Mouse (Mus musculus) hindbrain, embryonic 12.5 days (tissue): Measurements from ENCODE around the gene Adsl. TPM values are rescaled to one million over a fixed set of nuclear protein-coding genes. Genes with fewer than 3 reads are reported as not detected.

Source experiments
- ATAC-seq: fragments of 200-750 bp; cut with Nextera tagmentation; 2 replicates; pipeline ENCODE4 v1.8.0; 2017; ENCODE audit warnings: moderate TSS enrichment; ENCODE audit not compliant: low FRiP score
- H3K27ac ChIP-seq: fragments of 300-500 bp; sonication (generic); 2 replicates; pipeline ENCODE4 v1.5.1; 2016; ENCODE audit warnings: mild to moderate bottlenecking
- H3K27me3 ChIP-seq: fragments of 300-500 bp; sonication (generic); 2 replicates; pipeline ENCODE4 v1.6.1; 2016; ENCODE audit warnings: mild to moderate bottlenecking
- H3K36me3 ChIP-seq: fragments of 300-500 bp; sonication (generic); 2 replicates; pipeline ENCODE4 v1.6.1; 2016; ENCODE audit warnings: mild to moderate bottlenecking
- H3K4me1 ChIP-seq: fragments of 300-500 bp; sonication (generic); 2 replicates; pipeline ENCODE4 v1.6.1; 2016
- H3K4me2 ChIP-seq: fragments of 300-500 bp; sonication (generic); replicated peaks from 2 replicates; pipeline ENCODE4 v1.6.1; 2016; ENCODE audit warnings: mild to moderate bottlenecking
- H3K4me3 ChIP-seq: fragments of 300-500 bp; sonication (generic); 2 replicates; pipeline ENCODE4 v1.5.1; 2016; ENCODE audit warnings: mild to moderate bottlenecking
- H3K9ac ChIP-seq: fragments of 300-500 bp; sonication (generic); 2 replicates; pipeline ENCODE4 v1.6.1; 2016; ENCODE audit warnings: mild to moderate bottlenecking, moderate library complexity
- H3K9me3 ChIP-seq: fragments of 300-500 bp; sonication (generic); replicated peaks from 2 replicates; pipeline ENCODE4 v1.6.1; 2016; ENCODE audit warnings: mild to moderate bottlenecking
- WGBS: fragments of 180-500 bp; shearing (Covaris S2); methylation state at CpG from one replicate; pipeline ENCODE4 v1.1.7; 2016; 5-methylcytosine and 5-hydroxymethylcytosine counted together
- polyA plus RNA-seq: library from polyadenylated mRNA; unstranded; fragments of >200 nt; fragmentation: Nextera tagmentation; extraction: Ambion mirVana; gene quantifications from 2 replicates; pipeline ENCODE4 v1.2.1, GENCODE M21; 2016

The Adsl gene
- polyA plus RNA-seq, 1 experiment from 2014 or later: 114 TPM

DNA sequence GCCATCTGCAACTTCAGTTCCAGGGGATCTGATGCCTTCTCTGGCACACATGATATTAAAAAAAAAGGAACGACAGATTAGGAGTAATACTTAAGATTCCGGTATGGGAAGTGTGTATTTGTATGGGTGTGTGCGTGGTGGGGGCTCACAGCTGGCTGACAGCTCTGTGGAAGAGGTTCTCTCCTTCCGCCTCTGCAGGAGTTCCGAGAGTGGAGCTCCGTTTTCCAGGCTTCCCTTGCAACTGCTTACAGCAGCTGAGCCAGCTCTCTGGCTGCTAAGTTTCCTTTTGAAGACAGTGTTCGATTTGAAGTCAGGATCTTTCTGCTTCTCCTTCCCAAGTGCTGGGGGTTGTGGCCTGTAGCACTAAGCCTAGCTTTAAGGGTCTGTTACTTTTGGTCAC is 1.8 kb downstream of the Adsl start:
- 92% methylated on average over 7 of the region's 7 CpGs for WGBS
- H3K36me3 ChIP-seq: peaks cover 28% of the 10 kb centered on the region
- no peak overlapping the region for H3K27ac ChIP-seq
- H3K9me3 ChIP-seq: no peaks in the 10 kb centered on the region
- H3K27me3 ChIP-seq: no peaks in the 10 kb centered on the region
- no peak overlapping the region for H3K4me3 ChIP-seq
- peak overlapping the region; percentile 4; the same call in 1 of the 2 replicates for H3K9ac ChIP-seq
- ATAC-seq: no peak
- H3K4me2 ChIP-seq: no peak overlapping the region
- H3K4me1 ChIP-seq: peaks cover 14% of the 10 kb centered on the region

DNA sequence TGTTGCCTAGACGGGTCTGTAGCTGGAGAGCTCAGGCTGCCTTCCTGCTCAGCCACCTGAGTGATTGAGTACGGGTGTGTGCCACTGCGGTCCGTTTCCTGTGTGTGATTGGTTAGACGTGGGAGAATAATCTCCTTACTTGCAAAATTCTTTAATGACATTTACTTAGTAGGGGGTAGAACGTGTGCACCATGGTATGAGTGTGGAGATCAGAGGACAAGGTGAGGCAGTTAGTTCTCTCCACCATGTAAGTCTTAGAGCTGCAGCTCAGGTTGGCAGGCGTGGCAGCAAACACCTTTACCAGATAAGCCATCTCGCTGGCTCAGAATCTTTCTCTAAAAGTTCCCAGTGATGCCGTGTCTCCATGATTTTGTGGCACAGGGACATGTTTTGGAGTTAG is 5.7 kb downstream of the Adsl start:
- Histone ChIP-seq H3K9me3 (no peaks in the 10 kb centered on the region), H3K36me3 (peaks cover 61% of the 10 kb centered on the region), H3K4me1 (peaks cover 12% of the 10 kb centered on the region), H3K4me3 (no peak overlapping the region), H3K27me3 (no peaks in the 10 kb centered on the region), H3K9ac (no peak overlapping the region), H3K4me2 (no peak overlapping the region), H3K27ac (no peak overlapping the region)
- ATAC-seq: no peak
- WGBS: 97% methylated on average over 9 of the region's 9 CpGs

DNA sequence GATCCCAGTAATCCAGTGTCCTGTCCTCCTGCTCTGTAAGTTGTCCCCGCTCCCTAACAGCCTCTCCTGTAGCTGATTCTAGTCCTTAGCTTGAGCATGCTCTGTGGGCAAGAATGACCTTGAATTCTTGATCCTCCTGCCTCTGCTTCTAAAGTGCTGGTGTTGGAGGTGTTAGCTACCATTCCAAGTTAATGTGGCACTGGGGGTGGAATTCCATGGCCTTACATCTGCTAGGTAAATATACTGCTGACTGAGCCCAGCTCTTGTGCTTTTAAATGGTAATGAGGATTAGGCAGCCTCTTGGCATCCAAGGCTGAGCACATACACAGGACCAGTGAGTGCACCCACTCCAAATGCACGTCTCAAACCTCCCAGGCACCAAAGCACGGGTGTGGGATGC is 6.6 kb downstream of the Adsl start:
- 74% methylated on average over 3 of the region's 3 CpGs for WGBS
- H3K4me3 ChIP-seq: no peak overlapping the region
- no peak overlapping the region for H3K9ac ChIP-seq
- H3K27me3 ChIP-seq: no peaks in the 10 kb centered on the region
- no peaks in the 10 kb centered on the region for H3K9me3 ChIP-seq
- no peak overlapping the region for H3K4me2 ChIP-seq
- no peak overlapping the region for H3K27ac ChIP-seq
- peaks cover 3% of the 10 kb centered on the region for H3K4me1 ChIP-seq
- no peak for ATAC-seq
- H3K36me3 ChIP-seq: peaks cover 70% of the 10 kb centered on the region

DNA sequence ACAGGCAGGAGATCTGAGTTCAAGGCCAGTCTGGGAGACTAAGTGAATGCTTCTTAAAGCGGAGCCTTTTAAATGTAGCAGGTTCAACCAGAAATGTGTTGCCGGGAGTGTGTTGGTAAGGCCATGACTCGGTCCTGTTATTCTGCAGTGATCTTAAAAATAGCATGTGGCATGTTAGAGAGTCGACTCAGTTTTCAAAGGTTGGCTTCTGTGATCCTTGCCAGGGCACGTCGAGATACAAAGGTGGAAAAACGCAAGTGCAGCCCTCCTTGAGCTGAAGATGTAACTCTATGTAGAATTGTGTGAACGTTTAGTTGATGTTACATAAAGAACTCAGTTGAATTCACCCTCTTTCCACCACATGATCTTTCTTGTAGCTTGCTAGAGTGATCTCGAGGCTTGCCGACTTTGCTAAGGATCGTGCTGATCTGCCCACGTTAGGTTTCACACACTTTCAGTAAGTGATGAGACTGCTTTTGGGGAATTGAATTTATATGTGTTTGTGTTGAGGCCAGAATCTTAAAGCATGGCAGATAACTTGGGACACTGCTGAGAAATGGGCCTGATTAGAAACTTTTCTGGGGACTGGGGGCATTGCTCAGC is 7.6 kb downstream of the Adsl start:
- Histone ChIP-seq H3K9me3 (no peaks in the 10 kb centered on the region), H3K36me3 (peaks cover 80% of the 10 kb centered on the region), H3K27me3 (no peaks in the 10 kb centered on the region), H3K4me3 (no peak overlapping the region), H3K27ac (no peak overlapping the region), H3K4me1 (no peaks in the 10 kb centered on the region), H3K9ac (no peak overlapping the region), H3K4me2 (no peak overlapping the region)
- ATAC-seq: no peak
- 97% methylated on average over 12 of the region's 12 CpGs for WGBS

DNA sequence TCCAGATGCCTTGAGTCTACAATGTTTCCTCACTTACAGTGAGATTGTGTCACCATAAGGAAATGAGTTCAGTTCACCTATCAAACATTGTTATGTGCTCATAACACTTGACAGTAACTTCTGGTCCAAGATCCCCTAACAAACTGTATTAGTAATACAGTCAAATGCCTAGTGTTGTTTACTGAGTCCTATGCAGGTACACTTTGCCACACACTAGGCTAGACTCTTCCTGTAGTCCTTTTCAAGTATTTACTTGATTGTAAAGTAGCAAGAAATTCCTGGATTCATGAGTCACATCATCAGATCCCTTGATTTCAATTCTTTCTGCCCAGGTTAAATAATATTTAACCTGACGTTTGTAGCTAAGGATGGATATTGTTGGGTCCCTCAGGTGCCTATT is 21.1 kb downstream of the Adsl start:
- H3K9ac ChIP-seq: no peak overlapping the region
- no peaks in the 10 kb centered on the region for H3K9me3 ChIP-seq
- WGBS: 88% methylated on average over 1 of the region's 1 CpGs
- no peaks in the 10 kb centered on the region for H3K27me3 ChIP-seq
- H3K36me3 ChIP-seq: peaks cover 55% of the 10 kb centered on the region
- no peak overlapping the region for H3K4me2 ChIP-seq
- H3K4me3 ChIP-seq: no peak overlapping the region
- no peak overlapping the region for H3K27ac ChIP-seq
- ATAC-seq: no peak
- no peaks in the 10 kb centered on the region for H3K4me1 ChIP-seq

DNA sequence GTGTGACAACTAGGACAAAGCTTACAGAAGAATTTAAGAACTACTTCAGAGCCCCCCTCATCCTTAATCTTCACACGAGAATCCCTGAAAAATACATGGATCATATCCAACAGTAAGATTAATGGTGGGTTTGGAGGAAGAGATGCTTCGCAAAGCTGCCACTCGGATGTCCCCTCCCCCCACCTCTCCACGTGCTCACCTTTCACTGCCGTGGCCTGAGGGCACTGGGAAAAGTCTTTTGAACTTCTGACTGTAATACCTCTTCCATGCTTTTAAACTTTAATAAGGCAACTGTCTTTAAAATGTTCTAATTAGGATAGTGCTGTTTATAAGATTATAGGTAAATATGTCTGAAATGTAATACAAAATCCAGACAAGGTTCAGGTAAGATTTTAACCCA is 26.0 kb downstream of the Adsl start:
- H3K9ac ChIP-seq: no peak overlapping the region
- H3K36me3 ChIP-seq: peaks cover 12% of the 10 kb centered on the region
- H3K27ac ChIP-seq: no peak overlapping the region
- peaks cover 10% of the 10 kb centered on the region for H3K4me1 ChIP-seq
- WGBS: 67% methylated on average over 5 of the region's 5 CpGs
- H3K4me2 ChIP-seq: no peak overlapping the region
- ATAC-seq: no peak
- no peaks in the 10 kb centered on the region for H3K27me3 ChIP-seq
- no peaks in the 10 kb centered on the region for H3K9me3 ChIP-seq
- H3K4me3 ChIP-seq: no peak overlapping the region

DNA sequence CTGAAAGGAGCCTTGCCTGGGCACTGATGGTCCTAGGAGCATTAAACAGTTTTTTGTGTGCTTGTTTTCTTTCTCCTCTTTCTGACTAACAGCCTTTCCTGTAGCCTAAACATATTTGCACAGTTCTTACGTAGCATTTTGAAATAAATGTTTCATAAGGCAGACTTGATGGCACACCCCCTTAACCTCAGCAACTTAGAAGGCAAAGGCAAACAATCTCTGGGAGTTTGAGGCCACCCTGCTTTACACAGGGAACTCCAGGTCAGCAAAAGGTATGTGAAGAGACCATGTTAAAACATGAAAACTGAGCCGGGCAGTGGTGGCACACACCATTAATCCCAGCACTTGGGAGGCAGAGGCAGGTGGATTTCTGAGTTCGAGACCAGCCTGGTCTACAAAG is 27.4 kb downstream of the Adsl start:
- no peaks in the 10 kb centered on the region; the same call in 1 of the 2 replicates for H3K36me3 ChIP-seq
- no peak overlapping the region for H3K9ac ChIP-seq
- no peak overlapping the region for H3K4me2 ChIP-seq
- H3K27me3 ChIP-seq: no peaks in the 10 kb centered on the region
- ATAC-seq: no peak
- H3K4me3 ChIP-seq: no peak overlapping the region
- no peaks in the 10 kb centered on the region for H3K9me3 ChIP-seq
- no peak overlapping the region for H3K27ac ChIP-seq
- 91% methylated on average over 3 of the region's 3 CpGs for WGBS
- peaks cover 10% of the 10 kb centered on the region for H3K4me1 ChIP-seq

DNA sequence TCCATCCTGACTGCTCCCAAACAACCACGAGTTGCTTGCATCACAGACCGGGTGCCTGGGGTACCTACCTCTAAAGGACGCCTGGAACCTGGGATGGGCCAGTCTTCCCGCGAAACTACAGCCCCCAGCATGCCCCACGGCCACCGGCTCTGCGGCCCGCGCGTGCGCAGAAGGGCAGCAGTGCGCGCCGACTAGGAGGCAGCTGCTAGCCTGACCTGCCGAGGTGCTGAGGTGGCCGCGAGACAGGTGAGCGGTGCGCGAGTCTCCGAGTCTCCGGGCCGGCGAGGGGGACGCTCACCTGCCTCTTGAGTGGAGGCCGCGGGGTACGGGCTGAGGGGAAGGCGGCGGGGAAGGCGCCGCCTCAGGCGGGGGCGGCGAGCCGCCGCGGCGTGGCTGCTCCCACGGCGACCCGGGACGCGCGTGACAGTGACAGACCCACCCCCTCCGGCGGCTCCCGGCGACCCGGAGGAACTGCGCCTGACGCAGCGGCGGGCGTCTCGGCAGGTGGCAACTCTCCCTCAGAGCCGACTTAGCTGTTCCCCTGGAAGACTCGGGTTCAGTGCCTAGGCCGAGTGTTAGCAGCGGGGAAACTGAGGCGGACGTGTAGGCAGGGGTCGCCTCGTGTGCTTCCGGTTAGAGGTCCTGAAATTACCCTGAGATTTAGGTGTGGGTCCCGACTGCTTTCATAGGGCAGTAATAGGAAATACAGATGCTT is 29.5 kb downstream of the Adsl start, which contains the start of gene Sgsm3:
Sgsm3 (plus strand) TSS at position 146 of the 715 bp plus-strand sequence.
- no peaks in the 10 kb centered on the region for H3K9me3 ChIP-seq
- H3K4me1 ChIP-seq: peaks cover 10% of the 10 kb centered on the region
- peak within 1 kb of the TSS; percentile 63 for H3K4me2 ChIP-seq
- H3K9ac ChIP-seq: peak within 1 kb of the TSS; percentile 82
- peak within 1 kb of the TSS; percentile 88 for H3K4me3 ChIP-seq
- peak; percentile 89 for ATAC-seq
- under 1% methylated on average over 67 of the region's 67 CpGs for WGBS
- H3K27ac ChIP-seq: peak within 1 kb of the TSS; percentile 64; the same call in 1 of the 2 replicates
- no peaks in the 10 kb centered on the region for H3K36me3 ChIP-seq
- no peaks in the 10 kb centered on the region for H3K27me3 ChIP-seq

DNA sequence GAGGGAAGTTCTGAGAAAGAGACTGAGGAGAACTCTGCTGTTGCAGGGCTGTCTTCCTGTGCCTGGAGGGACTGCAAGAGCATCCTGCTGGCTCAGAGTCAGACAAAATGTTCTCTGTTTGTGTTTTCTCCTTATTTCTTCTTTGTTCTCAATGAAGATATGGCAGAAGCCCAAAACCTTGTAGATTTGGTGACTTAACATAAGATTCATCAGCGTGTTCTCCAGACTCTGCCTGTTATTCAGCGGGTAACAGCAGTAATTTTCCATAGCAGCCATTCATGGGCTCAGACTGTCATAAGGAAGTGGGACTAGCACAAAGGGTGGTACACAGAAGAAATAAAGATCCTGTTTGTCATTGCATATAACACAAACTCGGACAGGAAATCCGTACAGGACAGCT is 31.3 kb downstream of the Adsl start:
- 86% methylated on average over 4 of the region's 4 CpGs for WGBS
- H3K4me1 ChIP-seq: peaks cover 10% of the 10 kb centered on the region
- no peaks in the 10 kb centered on the region for H3K36me3 ChIP-seq
- no peaks in the 10 kb centered on the region for H3K27me3 ChIP-seq
- H3K4me3 ChIP-seq: no peak overlapping the region
- H3K9me3 ChIP-seq: no peaks in the 10 kb centered on the region
- no peak overlapping the region for H3K27ac ChIP-seq
- H3K9ac ChIP-seq: no peak overlapping the region
- no peak overlapping the region for H3K4me2 ChIP-seq
- no peak for ATAC-seq

DNA sequence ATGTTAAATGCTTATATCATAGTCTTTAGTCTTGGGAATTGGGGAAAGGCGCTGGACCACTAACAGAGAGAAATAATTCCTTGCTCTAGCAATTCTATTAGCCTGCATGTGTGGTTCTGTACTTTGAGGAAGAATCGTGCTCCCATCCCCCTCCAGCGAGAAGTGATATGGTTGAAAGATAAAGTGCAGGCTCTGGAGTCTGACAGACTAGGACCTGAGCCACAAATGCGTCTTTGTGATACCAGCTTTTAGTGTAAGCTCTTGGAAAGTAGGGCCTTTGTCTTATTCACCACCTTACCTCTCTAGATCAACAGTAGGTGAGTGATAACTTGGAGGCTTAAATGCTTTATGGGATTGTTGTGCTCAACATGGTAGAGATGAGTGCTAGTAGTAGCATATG is 32.9 kb downstream of the Adsl start:
- no peak overlapping the region for H3K9ac ChIP-seq
- H3K36me3 ChIP-seq: no peaks in the 10 kb centered on the region
- H3K4me3 ChIP-seq: no peak overlapping the region
- 87% methylated on average over 4 of the region's 4 CpGs for WGBS
- no peaks in the 10 kb centered on the region for H3K27me3 ChIP-seq
- H3K27ac ChIP-seq: no peak overlapping the region
- ATAC-seq: no peak
- peaks cover 10% of the 10 kb centered on the region for H3K4me1 ChIP-seq
- no peak overlapping the region for H3K4me2 ChIP-seq
- no peaks in the 10 kb centered on the region for H3K9me3 ChIP-seq

DNA sequence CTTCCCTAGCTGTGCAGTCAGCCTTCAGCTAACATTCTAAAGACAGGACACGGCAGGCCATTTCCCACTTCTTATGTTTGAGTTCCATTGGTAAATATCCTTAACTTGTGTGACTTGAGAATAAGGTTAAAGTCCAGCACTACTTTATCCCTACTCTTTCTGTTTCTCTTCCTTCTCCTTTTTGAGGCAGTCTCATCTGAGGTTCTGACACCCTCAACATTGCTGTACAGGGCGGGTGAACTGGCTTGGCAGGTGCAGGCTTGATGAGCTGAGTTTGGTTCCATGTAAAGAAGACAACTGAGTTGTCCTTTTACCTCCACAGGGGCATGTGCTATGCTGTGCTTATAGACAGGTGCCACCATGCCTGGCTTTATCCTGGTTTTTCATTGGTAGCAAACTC is 35.0 kb downstream of the Adsl start:
- Histone ChIP-seq H3K4me3 (no peak overlapping the region), H3K4me1 (peaks cover 6% of the 10 kb centered on the region), H3K9ac (no peak overlapping the region), H3K27ac (no peak overlapping the region), H3K9me3 (no peaks in the 10 kb centered on the region), H3K27me3 (no peaks in the 10 kb centered on the region), H3K4me2 (no peak overlapping the region), H3K36me3 (no peaks in the 10 kb centered on the region)
- 89% methylated on average over 2 of the region's 2 CpGs for WGBS
- ATAC-seq: no peak

DNA sequence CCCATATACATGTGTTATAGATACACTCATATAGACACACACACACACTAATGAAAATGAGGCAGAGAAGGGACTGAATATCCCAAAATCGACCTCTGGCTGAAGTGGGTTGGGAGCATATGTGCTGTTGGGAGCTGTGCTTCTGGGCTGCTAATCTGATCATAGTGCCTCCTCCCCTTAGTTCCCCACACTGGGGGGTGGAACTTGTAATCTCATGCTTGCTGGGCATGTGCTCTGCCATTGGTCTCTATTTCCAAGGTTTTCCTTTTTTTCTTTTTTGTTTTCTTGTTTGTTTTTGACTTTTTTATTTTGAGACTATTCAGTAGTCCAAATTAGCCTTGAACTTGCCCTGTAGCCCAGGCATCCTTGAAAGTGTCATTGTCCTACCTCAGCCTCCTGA is 40.0 kb downstream of the Adsl start:
- no peak for ATAC-seq
- Histone ChIP-seq H3K36me3 (no peaks in the 10 kb centered on the region), H3K4me2 (no peak overlapping the region), H3K9me3 (no peaks in the 10 kb centered on the region), H3K9ac (no peak overlapping the region), H3K27ac (no peak overlapping the region), H3K27me3 (no peaks in the 10 kb centered on the region), H3K4me3 (no peak overlapping the region), H3K4me1 (no peaks in the 10 kb centered on the region)
- WGBS: 45% methylated on average over 1 of the region's 1 CpGs

DNA sequence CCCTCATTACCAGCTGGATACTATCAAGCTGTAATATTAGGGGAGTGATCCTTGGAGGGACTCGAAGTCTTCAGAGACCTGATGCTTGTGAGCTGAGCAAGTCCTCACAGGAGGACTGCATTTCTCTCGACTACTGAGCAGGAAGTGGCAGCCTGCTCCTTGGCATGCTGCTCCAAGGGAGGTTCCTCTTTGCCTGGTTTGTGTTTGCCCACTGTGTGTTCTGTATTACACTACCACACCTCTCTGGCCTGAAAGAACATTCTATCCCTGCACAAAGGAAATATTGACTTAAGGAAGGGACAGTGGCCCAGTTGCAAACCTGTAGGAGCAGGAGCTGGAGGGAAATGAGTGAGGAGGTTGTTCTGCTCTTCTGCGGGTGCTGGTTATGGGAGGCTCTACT is 41.4 kb downstream of the Adsl start:
- no peaks in the 10 kb centered on the region for H3K9me3 ChIP-seq
- WGBS: 81% methylated on average over 3 of the region's 3 CpGs
- H3K27ac ChIP-seq: no peak overlapping the region
- no peak for ATAC-seq
- no peak overlapping the region for H3K9ac ChIP-seq
- H3K4me3 ChIP-seq: no peak overlapping the region
- H3K36me3 ChIP-seq: no peaks in the 10 kb centered on the region
- H3K4me2 ChIP-seq: no peak overlapping the region
- H3K4me1 ChIP-seq: no peaks in the 10 kb centered on the region
- no peaks in the 10 kb centered on the region for H3K27me3 ChIP-seq
